Mouse (Mus musculus) heart, adult 11 months (tissue): ENCODE measurements around the gene Unc13a.

Experiments used
- DNase-seq: peaks from one replicate; pipeline ENCODE4 v3.0.0; 2022

The Unc13a gene

GRCm38 (mm10) chr8:71579009-71579408 is 92.5 kb downstream of the Unc13a start:
- DNase-seq, result no peak

- DNase-seq, result no peak
Observed at GRCm38 (mm10) chr8:71577856-71578387, 93.6 kb downstream of the Unc13a start.

- DNase-seq, result no peak
Observed at GRCm38 (mm10) chr8:71575020-71575419, 96.5 kb downstream of the Unc13a start.

- peak; percentile 94 for DNase-seq
Observed at GRCm38 (mm10) chr8:71574426-71574825, 97.1 kb downstream of the Unc13a start.
